Mouse (Mus musculus) limb, embryonic 15.5 days (tissue): ENCODE results near the gene Cyp11a1. TPM values are rescaled to one million over a fixed set of nuclear protein-coding genes. Genes with fewer than 3 reads are reported as not detected.

Source experiments
- ATAC-seq: fragments of 200-750 bp; cut with Nextera tagmentation; 2 replicates; pipeline ENCODE4 v1.8.0; 2017; ENCODE audit warnings: low read depth, moderate TSS enrichment; ENCODE audit not compliant: insufficient number of reproducible peaks, low FRiP score, low TSS enrichment
- H3K27ac ChIP-seq: fragments of 300-500 bp; sonication (generic); 2 replicates; pipeline ENCODE4 v1.5.1; 2015; ENCODE audit warnings: moderate library complexity, mild to moderate bottlenecking, inconsistent platforms
- H3K27me3 ChIP-seq: fragments of 300-500 bp; sonication (generic); 2 replicates; pipeline ENCODE4 v1.6.1; 2015; ENCODE audit warnings: inconsistent platforms
- H3K36me3 ChIP-seq: fragments of 300-500 bp; sonication (generic); 2 replicates; pipeline ENCODE4 v1.6.1; 2015; ENCODE audit warnings: inconsistent platforms
- H3K4me1 ChIP-seq: fragments of 300-500 bp; sonication (generic); 2 replicates; pipeline ENCODE4 v1.6.1; 2015; ENCODE audit warnings: inconsistent platforms
- H3K4me2 ChIP-seq: fragments of 300-500 bp; sonication (generic); 2 replicates; pipeline ENCODE4 v1.6.1; 2015; ENCODE audit warnings: mild to moderate bottlenecking, inconsistent platforms
- H3K4me3 ChIP-seq: fragments of 300-500 bp; sonication (generic); 2 replicates; pipeline ENCODE4 v1.5.1; 2015; ENCODE audit warnings: mild to moderate bottlenecking, inconsistent platforms
- H3K9ac ChIP-seq: fragments of 300-500 bp; sonication (generic); 2 replicates; pipeline ENCODE4 v1.6.1; 2015; ENCODE audit warnings: inconsistent platforms
- H3K9me3 ChIP-seq: fragments of 300-500 bp; sonication (generic); 2 replicates; pipeline ENCODE4 v1.6.1; 2016; ENCODE audit warnings: inconsistent platforms
- WGBS: fragments of 180-500 bp; shearing (Covaris S2); methylation state at CpG from one replicate; pipeline ENCODE4 v1.1.7; 2015; 5-methylcytosine and 5-hydroxymethylcytosine counted together
- polyA plus RNA-seq: library from polyadenylated mRNA; unstranded; fragments of >200 nt; fragmentation: Nextera tagmentation; extraction: Ambion mirVana; gene quantifications from 2 replicates; pipeline ENCODE4 v1.2.1, GENCODE M21; 2015

Gene Cyp11a1
- polyA plus RNA-seq, 1 experiment from 2014 or later, result 10.9 TPM

- H3K27me3 ChIP-seq, result peaks cover 30% of the 10 kb centered on the region
- H3K9me3 ChIP-seq, result no peaks in the 10 kb centered on the region
- WGBS, result 20% methylated on average over 13 of the region's 13 CpGs
- peak overlapping the region; percentile 39 for H3K4me2 ChIP-seq
- H3K4me3 ChIP-seq, result no peak overlapping the region
- H3K27ac ChIP-seq, result no peak overlapping the region
- ATAC-seq, result no peak
- H3K36me3 ChIP-seq, result no peaks in the 10 kb centered on the region
- peaks cover 31% of the 10 kb centered on the region for H3K4me1 ChIP-seq
- H3K9ac ChIP-seq, result no peak overlapping the region
These were observed 8.6 kb upstream of the Cyp11a1 start for GRCm38 (mm10) chr9:57997511-57998031.

- Histone ChIP-seq H3K4me3 (no peak overlapping the region), H3K27ac (no peak overlapping the region), H3K9ac (no peak overlapping the region), H3K36me3 (no peaks in the 10 kb centered on the region), H3K4me2 (peak overlapping the region; percentile 39), H3K27me3 (peaks cover 30% of the 10 kb centered on the region), H3K4me1 (peaks cover 26% of the 10 kb centered on the region), H3K9me3 (no peaks in the 10 kb centered on the region)
- under 1% methylated on average over 20 of the region's 20 CpGs for WGBS
- ATAC-seq, result no peak
These were observed 8.1 kb upstream of the Cyp11a1 start for GRCm38 (mm10) chr9:57998032-57998659.

DNA sequence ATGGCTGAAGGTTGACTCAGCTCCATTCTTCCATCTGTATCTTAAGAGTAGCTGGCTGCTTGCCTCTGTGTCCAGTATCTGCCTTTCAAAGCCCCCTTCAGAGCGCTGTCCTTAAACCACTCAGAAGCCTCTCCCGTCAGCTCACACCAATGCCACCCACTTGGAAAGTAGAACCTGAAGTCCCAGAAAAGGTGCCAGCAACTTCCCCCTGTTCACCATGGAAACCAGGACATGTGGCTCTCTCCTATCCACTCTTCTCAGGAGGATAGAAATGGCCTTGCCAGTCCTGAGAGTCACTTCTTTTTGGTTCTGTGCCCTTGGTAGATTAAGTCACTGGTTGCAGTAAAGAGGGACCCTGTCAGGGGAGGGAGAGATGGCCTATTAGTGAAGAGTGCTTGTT, 7.5 kb upstream of the Cyp11a1 start:
- H3K36me3 ChIP-seq, result no peaks in the 10 kb centered on the region
- H3K4me1 ChIP-seq, result peaks cover 20% of the 10 kb centered on the region
- H3K4me2 ChIP-seq, result no peak overlapping the region
- H3K9me3 ChIP-seq, result no peaks in the 10 kb centered on the region
- H3K9ac ChIP-seq, result no peak overlapping the region
- 40% methylated on average over 2 of the region's 2 CpGs for WGBS
- H3K27me3 ChIP-seq, result peaks cover 30% of the 10 kb centered on the region
- no peak for ATAC-seq
- no peak overlapping the region for H3K27ac ChIP-seq
- no peak overlapping the region for H3K4me3 ChIP-seq

- H3K4me2 ChIP-seq, result no peak overlapping the region
- H3K9me3 ChIP-seq, result no peaks in the 10 kb centered on the region
- ATAC-seq, result 0 out of 2 replicates have a peak, but pooled peaks have one; percentile 31
- peaks cover 17% of the 10 kb centered on the region for H3K4me1 ChIP-seq
- H3K27ac ChIP-seq, result no peak overlapping the region
- peaks cover 30% of the 10 kb centered on the region for H3K27me3 ChIP-seq
- no peak overlapping the region for H3K4me3 ChIP-seq
- H3K36me3 ChIP-seq, result no peaks in the 10 kb centered on the region
- H3K9ac ChIP-seq, result no peak overlapping the region
- whole genome bisulfite sequencing, result 45% methylated on average over 2 of the region's 2 CpGs
These were observed 6.5 kb upstream of the Cyp11a1 start for GRCm38 (mm10) chr9:57999676-58000075.

DNA sequence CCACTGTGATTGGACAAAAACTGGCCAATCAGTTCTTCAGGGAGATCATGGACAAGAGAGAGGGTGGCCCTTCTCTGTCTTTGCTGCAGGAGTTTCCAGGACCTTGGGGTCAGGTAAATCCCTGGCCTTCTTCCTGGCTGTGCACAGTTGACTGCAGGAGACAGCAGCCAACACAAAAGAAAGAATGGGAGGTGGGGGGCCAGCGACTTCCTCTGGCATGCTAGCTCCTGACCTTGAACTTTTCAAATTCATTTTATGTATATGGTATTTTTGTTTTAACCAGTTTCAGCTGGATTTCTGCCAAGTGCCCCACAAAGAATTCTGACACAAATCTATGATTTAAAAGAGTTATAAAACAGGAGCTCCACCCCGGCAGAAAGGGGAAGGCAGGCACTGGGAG, 2.9 kb upstream of the Cyp11a1 start:
- Histone ChIP-seq H3K4me3 (no peak overlapping the region), H3K27ac (no peak overlapping the region), H3K9me3 (no peaks in the 10 kb centered on the region), H3K9ac (no peak overlapping the region), H3K27me3 (peaks cover 5% of the 10 kb centered on the region; the same call in 1 of the 2 replicates), H3K4me2 (no peak overlapping the region), H3K4me1 (peaks cover 8% of the 10 kb centered on the region; the same call in 1 of the 2 replicates), H3K36me3 (no peaks in the 10 kb centered on the region)
- WGBS, result 16% methylated on average over 2 of the region's 2 CpGs
- ATAC-seq, result no peak

- no peaks in the 10 kb centered on the region for H3K36me3 ChIP-seq
- WGBS, result 68% methylated on average over 12 of the region's 12 CpGs
- H3K27ac ChIP-seq, result no peak overlapping the region
- H3K4me3 ChIP-seq, result no peak overlapping the region
- 0 out of 2 replicates have a peak, but pooled peaks have one; percentile 33 for ATAC-seq
- no peak overlapping the region for H3K9ac ChIP-seq
- H3K9me3 ChIP-seq, result no peaks in the 10 kb centered on the region
- no peaks in the 10 kb centered on the region for H3K4me1 ChIP-seq
- no peak overlapping the region for H3K4me2 ChIP-seq
- no peaks in the 10 kb centered on the region for H3K27me3 ChIP-seq
These were observed 2.3 kb downstream of the Cyp11a1 start for GRCm38 (mm10) chr9:58008336-58009014.

- H3K36me3 ChIP-seq, result no peaks in the 10 kb centered on the region
- no peaks in the 10 kb centered on the region for H3K27me3 ChIP-seq
- no peak overlapping the region for H3K4me3 ChIP-seq
- H3K27ac ChIP-seq, result no peak overlapping the region
- no peak overlapping the region for H3K9ac ChIP-seq
- H3K4me1 ChIP-seq, result no peaks in the 10 kb centered on the region
- peak; percentile 68 for ATAC-seq
- H3K4me2 ChIP-seq, result no peak overlapping the region
- no peaks in the 10 kb centered on the region for H3K9me3 ChIP-seq
- 6% methylated on average over 6 of the region's 6 CpGs for WGBS
These were observed 2.8 kb downstream of the Cyp11a1 start for GRCm38 (mm10) chr9:58009015-58009362.

DNA sequence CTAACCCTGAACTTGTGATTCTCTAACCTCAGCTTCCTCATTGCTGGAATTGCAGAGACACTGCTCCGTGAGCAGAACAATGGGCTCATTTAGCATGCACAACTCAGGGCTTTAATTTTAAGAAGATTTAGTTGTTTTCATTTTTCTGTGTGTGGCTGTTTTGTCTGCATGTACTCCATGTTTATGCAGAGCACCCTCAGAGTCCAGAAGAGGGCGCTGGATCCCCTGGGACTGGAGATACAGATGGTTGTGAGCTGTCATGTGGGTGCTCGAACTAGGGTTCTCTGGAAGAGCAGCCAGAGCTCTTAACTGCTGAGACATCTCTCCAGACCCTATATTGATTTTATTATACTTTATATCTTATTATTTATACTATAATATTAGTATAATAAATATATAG, 3.4 kb downstream of the Cyp11a1 start:
- 57% methylated on average over 3 of the region's 3 CpGs for WGBS
- no peak overlapping the region for H3K4me2 ChIP-seq
- H3K36me3 ChIP-seq, result no peaks in the 10 kb centered on the region
- no peak overlapping the region for H3K4me3 ChIP-seq
- H3K27me3 ChIP-seq, result no peaks in the 10 kb centered on the region
- H3K27ac ChIP-seq, result no peak overlapping the region
- no peak for ATAC-seq
- no peaks in the 10 kb centered on the region for H3K9me3 ChIP-seq
- no peak overlapping the region for H3K9ac ChIP-seq
- no peaks in the 10 kb centered on the region for H3K4me1 ChIP-seq

- ATAC-seq, result no peak
- Histone ChIP-seq H3K9me3 (no peaks in the 10 kb centered on the region), H3K4me1 (no peaks in the 10 kb centered on the region), H3K4me2 (no peak overlapping the region), H3K4me3 (no peak overlapping the region), H3K9ac (no peak overlapping the region), H3K36me3 (no peaks in the 10 kb centered on the region), H3K27ac (no peak overlapping the region), H3K27me3 (no peaks in the 10 kb centered on the region)
- WGBS, result 31% methylated on average over 7 of the region's 7 CpGs
These were observed 4.8 kb downstream of the Cyp11a1 start for GRCm38 (mm10) chr9:58011027-58011426.

GRCm38 (mm10) chr9:58011552-58011951, 5.3 kb downstream of the Cyp11a1 start:
- Histone ChIP-seq H3K4me3 (no peak overlapping the region), H3K4me1 (no peaks in the 10 kb centered on the region), H3K36me3 (no peaks in the 10 kb centered on the region), H3K9ac (no peak overlapping the region), H3K4me2 (no peak overlapping the region), H3K27ac (no peak overlapping the region), H3K9me3 (no peaks in the 10 kb centered on the region), H3K27me3 (no peaks in the 10 kb centered on the region)
- 70% methylated on average over 8 of the region's 8 CpGs for WGBS
- no peak for ATAC-seq

- Histone ChIP-seq H3K4me2 (no peak overlapping the region), H3K27ac (no peak overlapping the region), H3K36me3 (no peaks in the 10 kb centered on the region), H3K9ac (no peak overlapping the region), H3K4me3 (no peak overlapping the region), H3K9me3 (no peaks in the 10 kb centered on the region), H3K4me1 (no peaks in the 10 kb centered on the region), H3K27me3 (no peaks in the 10 kb centered on the region)
- WGBS, result 63% methylated on average over 2 of the region's 2 CpGs
- no peak for ATAC-seq
These were observed 6.3 kb downstream of the Cyp11a1 start for GRCm38 (mm10) chr9:58012486-58012885.

- no peaks in the 10 kb centered on the region for H3K9me3 ChIP-seq
- H3K27ac ChIP-seq, result no peak overlapping the region
- ATAC-seq, result no peak
- H3K4me2 ChIP-seq, result no peak overlapping the region
- WGBS, result 37% methylated on average over 2 of the region's 2 CpGs
- no peaks in the 10 kb centered on the region for H3K36me3 ChIP-seq
- no peaks in the 10 kb centered on the region for H3K4me1 ChIP-seq
- H3K4me3 ChIP-seq, result no peak overlapping the region
- no peak overlapping the region for H3K9ac ChIP-seq
- no peaks in the 10 kb centered on the region for H3K27me3 ChIP-seq
These were observed 6.7 kb downstream of the Cyp11a1 start for GRCm38 (mm10) chr9:58012935-58013334.
